Mouse (Mus musculus) layer of hippocampus, adult 6 months (tissue): ENCODE results near the gene Nsun7. TPM values are rescaled to one million over a fixed set of nuclear protein-coding genes. Genes with fewer than 3 reads are reported as not detected.

Experiments
- long read RNA-seq, 2 experiments: library from polyadenylated mRNA; unstranded; transcript quantifications; one replicate each; pipeline ENCODE4 v2.0.0; 2019 to 2020
- polyA plus RNA-seq: library from polyadenylated mRNA; unstranded; fragments of <200 nt; fragmentation: Nextera tagmentation; gene quantifications from 2 replicates; pipeline ENCODE4 v1.2.3, GENCODE M21; 2021

Gene Nsun7
- polyA plus RNA-seq = 0.77 and 0.92 TPM in 2 replicates
- long read RNA-seq, experiment 1, partial matches to known transcripts = 0 of 1 reads
- long read RNA-seq, experiment 1, other reads (novel, unspliced or antisense) = 1 of 1 reads
- long read RNA-seq, experiment 2, transcript Nsun7-202 (3 exons, 2,289 nt) = major isoform, 5 of 11 reads
- long read RNA-seq, experiment 2, partial matches to known transcripts = 3 of 11 reads
- long read RNA-seq, experiment 2, other reads (novel, unspliced or antisense) = 3 of 11 reads

DNA sequence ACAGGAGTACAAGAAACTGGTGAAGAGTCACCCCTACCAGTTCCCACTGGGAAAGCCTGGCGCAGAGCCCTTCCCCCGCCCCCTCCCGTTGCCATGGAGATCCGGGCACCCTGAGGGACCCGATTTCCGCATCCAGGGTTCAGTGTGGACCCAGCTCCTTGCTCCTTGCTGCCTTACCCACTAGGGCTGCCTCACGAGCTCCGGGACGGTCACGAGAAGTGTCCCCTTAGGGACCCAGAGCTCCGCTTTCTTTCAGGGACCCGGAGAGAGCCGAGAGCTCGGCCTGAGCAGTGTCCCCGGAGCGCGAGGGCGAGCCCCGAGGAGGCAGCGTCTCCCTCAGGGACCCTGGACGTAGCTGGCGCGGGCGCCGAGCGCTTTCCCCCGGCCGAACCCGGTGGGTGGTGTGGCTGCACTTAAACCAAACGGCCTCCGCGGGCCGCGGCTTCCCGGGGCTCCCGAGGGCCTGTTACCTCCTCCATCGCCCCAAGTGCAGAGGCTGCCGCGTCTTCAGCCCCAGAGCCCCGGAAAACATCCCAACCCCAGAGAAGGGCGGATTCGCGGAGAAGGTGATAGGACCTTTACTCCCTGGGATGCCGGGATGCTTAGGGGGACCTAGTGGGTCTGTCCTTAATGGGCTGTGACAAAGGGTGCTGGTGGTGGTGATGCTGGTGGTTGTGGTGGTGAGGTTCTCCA, at the start of gene Nsun7:
TSS of gene Nsun7 (plus strand) at position 142 of the 693 bp plus-strand sequence.

Other genes with a start within 250 kb of the Nsun7 start
- 0.80 and 5.1 TPM in 2 replicates for gene Rbm47, start 86.8 kb upstream of the Nsun7 start, polyA plus RNA-seq